Mouse (Mus musculus): ENCODE data around the gene Crybg1. TPM values are rescaled to one million over a fixed set of nuclear protein-coding genes. Genes with fewer than 3 reads are reported as not detected.

Gene Crybg1
- polyA plus RNA-seq, 1 experiment = 4.2 TPM

GRCm38 (mm10) chr10:44003551-44004151 lies 145.0 kb downstream of the Crybg1 start:
- H3K27me3 ChIP-seq (ENCODE audit: control insufficient read depth, insufficient read depth, low read length, poor library complexity, severe bottlenecking) = peaks cover 13% of the 10 kb centered on the region
- no peaks in the 10 kb centered on the region for H3K9me3 ChIP-seq (replicated peaks; ENCODE audit: control insufficient read depth, insufficient read depth, low read length, poor library complexity, severe bottlenecking)
- TF ChIP-seq CTCF (IDR thresholded peaks at IDR 0.05; ENCODE audit: low read depth, low read length) (no peak), POLR2A (IDR thresholded peaks at IDR 0.05; ENCODE audit: insufficient read depth, low read length) (no peak), EP300 (IDR thresholded peaks at IDR 0.05; ENCODE audit: insufficient read depth, low read depth, low read length) (no peak)
- H3K4me1 ChIP-seq (ENCODE audit: control insufficient read depth, insufficient read depth, low read length) = no peaks in the 10 kb centered on the region
- peak overlapping the region; percentile 59 for H3K9ac ChIP-seq (ENCODE audit: low read depth, poor library complexity, severe bottlenecking)
- no peaks in the 10 kb centered on the region for H3K36me3 ChIP-seq (ENCODE audit: control insufficient read depth, insufficient read depth, low read length, poor library complexity, severe bottlenecking)
- peak overlapping the region; percentile 63 for H3K4me3 ChIP-seq (ENCODE audit: low read depth, low read length)
- H3K27ac ChIP-seq (ENCODE audit: insufficient read depth, low read length) = no peak overlapping the region

- Histone ChIP-seq H3K4me3 (ENCODE audit: low read depth, low read length) (peak overlapping the region; percentile 63), H3K9me3 (replicated peaks; ENCODE audit: control insufficient read depth, insufficient read depth, low read length, poor library complexity, severe bottlenecking) (no peaks in the 10 kb centered on the region), H3K4me1 (ENCODE audit: control insufficient read depth, insufficient read depth, low read length) (no peaks in the 10 kb centered on the region), H3K27ac (ENCODE audit: insufficient read depth, low read length) (no peak overlapping the region), H3K9ac (ENCODE audit: low read depth, poor library complexity, severe bottlenecking) (peak overlapping the region; percentile 59), H3K36me3 (ENCODE audit: control insufficient read depth, insufficient read depth, low read length, poor library complexity, severe bottlenecking) (no peaks in the 10 kb centered on the region), H3K27me3 (ENCODE audit: control insufficient read depth, insufficient read depth, low read length, poor library complexity, severe bottlenecking) (peaks cover 13% of the 10 kb centered on the region)
- no peak for TF ChIP-seq CTCF (IDR thresholded peaks at IDR 0.05; ENCODE audit: low read depth, low read length)
- no peak for TF ChIP-seq POLR2A (IDR thresholded peaks at IDR 0.05; ENCODE audit: insufficient read depth, low read length)
- TF ChIP-seq EP300 (IDR thresholded peaks at IDR 0.05; ENCODE audit: insufficient read depth, low read depth, low read length) = no peak
Measured at GRCm38 (mm10) chr10:44002995-44003524, 145.6 kb downstream of the Crybg1 start.

GRCm38 (mm10) chr10:44002004-44002940 lies 146.4 kb downstream of the Crybg1 start:
- no peaks in the 10 kb centered on the region for H3K4me1 ChIP-seq (ENCODE audit: control insufficient read depth, insufficient read depth, low read length)
- no peaks in the 10 kb centered on the region for H3K36me3 ChIP-seq (ENCODE audit: control insufficient read depth, insufficient read depth, low read length, poor library complexity, severe bottlenecking)
- H3K9me3 ChIP-seq (replicated peaks; ENCODE audit: control insufficient read depth, insufficient read depth, low read length, poor library complexity, severe bottlenecking) = no peaks in the 10 kb centered on the region
- H3K27ac ChIP-seq (ENCODE audit: insufficient read depth, low read length) = no peak overlapping the region
- TF ChIP-seq CTCF (IDR thresholded peaks at IDR 0.05; ENCODE audit: low read depth, low read length) (no peak), EP300 (IDR thresholded peaks at IDR 0.05; ENCODE audit: insufficient read depth, low read depth, low read length) (no peak), POLR2A (IDR thresholded peaks at IDR 0.05; ENCODE audit: insufficient read depth, low read length) (no peak)
- H3K4me3 ChIP-seq (ENCODE audit: low read depth, low read length) = no peak overlapping the region
- H3K9ac ChIP-seq (ENCODE audit: low read depth, poor library complexity, severe bottlenecking) = no peak overlapping the region
- peaks cover 13% of the 10 kb centered on the region for H3K27me3 ChIP-seq (ENCODE audit: control insufficient read depth, insufficient read depth, low read length, poor library complexity, severe bottlenecking)

GRCm38 (mm10) chr10:44000156-44000865 lies 148.3 kb downstream of the Crybg1 start:
- no peak overlapping the region for H3K4me3 ChIP-seq (ENCODE audit: low read depth, low read length)
- H3K27ac ChIP-seq (ENCODE audit: insufficient read depth, low read length) = no peak overlapping the region
- no peaks in the 10 kb centered on the region for H3K4me1 ChIP-seq (ENCODE audit: control insufficient read depth, insufficient read depth, low read length)
- H3K9me3 ChIP-seq (replicated peaks; ENCODE audit: control insufficient read depth, insufficient read depth, low read length, poor library complexity, severe bottlenecking) = no peaks in the 10 kb centered on the region
- peaks cover 13% of the 10 kb centered on the region for H3K27me3 ChIP-seq (ENCODE audit: control insufficient read depth, insufficient read depth, low read length, poor library complexity, severe bottlenecking)
- TF ChIP-seq EP300 (IDR thresholded peaks at IDR 0.05; ENCODE audit: insufficient read depth, low read depth, low read length) (no peak), POLR2A (IDR thresholded peaks at IDR 0.05; ENCODE audit: insufficient read depth, low read length) (no peak), CTCF (IDR thresholded peaks at IDR 0.05; ENCODE audit: low read depth, low read length) (no peak)
- H3K36me3 ChIP-seq (ENCODE audit: control insufficient read depth, insufficient read depth, low read length, poor library complexity, severe bottlenecking) = no peaks in the 10 kb centered on the region
- H3K9ac ChIP-seq (ENCODE audit: low read depth, poor library complexity, severe bottlenecking) = no peak overlapping the region

- H3K9ac ChIP-seq (ENCODE audit: low read depth, poor library complexity, severe bottlenecking) = no peak overlapping the region
- no peaks in the 10 kb centered on the region for H3K4me1 ChIP-seq (ENCODE audit: control insufficient read depth, insufficient read depth, low read length)
- peaks cover 6% of the 10 kb centered on the region for H3K27me3 ChIP-seq (ENCODE audit: control insufficient read depth, insufficient read depth, low read length, poor library complexity, severe bottlenecking)
- no peaks in the 10 kb centered on the region for H3K36me3 ChIP-seq (ENCODE audit: control insufficient read depth, insufficient read depth, low read length, poor library complexity, severe bottlenecking)
- H3K9me3 ChIP-seq (replicated peaks; ENCODE audit: control insufficient read depth, insufficient read depth, low read length, poor library complexity, severe bottlenecking) = no peaks in the 10 kb centered on the region
- no peak overlapping the region for H3K27ac ChIP-seq (ENCODE audit: insufficient read depth, low read length)
- no peak overlapping the region for H3K4me3 ChIP-seq (ENCODE audit: low read depth, low read length)
- TF ChIP-seq CTCF (IDR thresholded peaks at IDR 0.05; ENCODE audit: low read depth, low read length) (no peak), POLR2A (IDR thresholded peaks at IDR 0.05; ENCODE audit: insufficient read depth, low read length) (no peak), EP300 (IDR thresholded peaks at IDR 0.05; ENCODE audit: insufficient read depth, low read depth, low read length) (no peak)
Measured at GRCm38 (mm10) chr10:43998503-43999082, 150.1 kb downstream of the Crybg1 start.

Measured in ES-Bruce4 (cell line).